Mouse (Mus musculus) cortical plate, adult 2 months (tissue): ENCODE measurements around the gene Cd40. TPM values are rescaled to one million over a fixed set of nuclear protein-coding genes. Genes with fewer than 3 reads are reported as not detected.
A peak's percentile ranks its signal among the peaks of the same experiment; 100 is the strongest.

Experiments
- H3K27ac ChIP-seq: fragments of 200-500 bp; 2 replicates; pipeline ENCODE4 v1.5.1; 2012; ENCODE audit warnings: low read length, control low read depth, inconsistent platforms; ENCODE audit not compliant: insufficient read depth
- H3K4me1 ChIP-seq: fragments of 200-500 bp; 2 replicates; pipeline ENCODE4 v1.6.1; 2011; ENCODE audit warnings: low read length; ENCODE audit not compliant: control insufficient read depth, insufficient read depth
- H3K4me3 ChIP-seq: fragments of 200-500 bp; 2 replicates; pipeline ENCODE4 v1.5.1; 2011; ENCODE audit warnings: mild to moderate bottlenecking, low read length, control low read depth; ENCODE audit not compliant: insufficient read depth
- CTCF ChIP-seq: fragments of 200-500 bp; IDR thresholded peaks from 2 replicates; pipeline ENCODE4 v1.5.1; 2011; ENCODE audit warnings: mild to moderate bottlenecking, control low read depth, low read length; ENCODE audit not compliant: insufficient read depth; ENCODE audit errors: extremely low read depth
- POLR2A ChIP-seq: fragments of 200-500 bp; IDR thresholded peaks from 2 replicates; pipeline ENCODE4 v1.6.1; 2011; ENCODE audit warnings: mild to moderate bottlenecking, low read length, control low read depth; ENCODE audit not compliant: insufficient read depth; ENCODE audit errors: extremely low read depth
- polyA plus RNA-seq: library from polyadenylated mRNA; depleted of rRNA; stranded (reverse); fragments of >200 nt; gene quantifications from 2 replicates; pipeline ENCODE4 v1.2.3, GENCODE M21; 2012; rRNA removed

The Cd40 gene
- 2.0 TPM in 2 replicates for polyA plus RNA-seq

GRCm38 (mm10) chr2:165054888-165055852, at the start of gene Cd40:
Cd40 (plus strand) TSS chr2:165055627.
- Histone ChIP-seq H3K4me1 (no peaks in the 10 kb centered on the region), H3K4me3 (no peak within 1 kb of the TSS), H3K27ac (no peak within 1 kb of the TSS)
- TF ChIP-seq POLR2A, result no peak
- no peak for TF ChIP-seq CTCF

GRCm38 (mm10) chr2:165006813-165007212, 48.6 kb upstream of the Cd40 start:
- H3K4me3 ChIP-seq, result no peak overlapping the region
- H3K4me1 ChIP-seq, result no peaks in the 10 kb centered on the region
- H3K27ac ChIP-seq, result no peak overlapping the region
- TF ChIP-seq CTCF (no peak), POLR2A (no peak)

GRCm38 (mm10) chr2:165007986-165008385, 47.4 kb upstream of the Cd40 start:
- H3K4me3 ChIP-seq, result no peak overlapping the region
- H3K27ac ChIP-seq, result no peak overlapping the region
- no peaks in the 10 kb centered on the region for H3K4me1 ChIP-seq
- TF ChIP-seq POLR2A (no peak), CTCF (no peak)

- Histone ChIP-seq H3K4me1 (no peaks in the 10 kb centered on the region), H3K27ac (no peak overlapping the region), H3K4me3 (no peak overlapping the region)
- TF ChIP-seq CTCF, result no peak
- no peak for TF ChIP-seq POLR2A
These were observed 46.3 kb upstream of the Cd40 start for GRCm38 (mm10) chr2:165009161-165009560.

- no peaks in the 10 kb centered on the region for H3K4me1 ChIP-seq
- H3K27ac ChIP-seq, result no peak overlapping the region
- H3K4me3 ChIP-seq, result no peak overlapping the region
- TF ChIP-seq CTCF (no peak), POLR2A (no peak)
These were observed 45.8 kb upstream of the Cd40 start for GRCm38 (mm10) chr2:165009581-165009980.

GRCm38 (mm10) chr2:165010351-165010750, 45.1 kb upstream of the Cd40 start:
- H3K4me1 ChIP-seq, result no peaks in the 10 kb centered on the region
- no peak overlapping the region for H3K27ac ChIP-seq
- H3K4me3 ChIP-seq, result no peak overlapping the region
- no peak for TF ChIP-seq POLR2A
- no peak for TF ChIP-seq CTCF

DNA sequence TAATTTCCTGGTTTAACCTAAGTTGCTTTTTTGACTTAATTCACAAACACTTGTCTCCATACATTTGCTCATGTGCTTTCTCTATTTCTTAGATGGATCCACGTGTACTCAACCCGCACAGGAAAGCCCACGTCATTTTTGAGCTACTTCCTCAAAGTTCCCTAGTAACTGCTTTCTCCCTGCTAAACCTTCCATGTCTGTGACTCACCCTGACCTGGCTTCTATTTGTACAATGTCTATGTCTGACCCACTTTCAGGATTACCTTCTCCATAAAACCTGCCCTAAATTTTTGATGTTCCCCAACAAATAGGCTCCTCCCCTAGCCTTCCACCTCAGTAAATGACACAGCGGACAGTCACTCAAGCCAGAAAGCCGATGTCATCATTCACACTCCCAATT, 40.5 kb upstream of the Cd40 start:
- Histone ChIP-seq H3K4me3 (no peak overlapping the region), H3K27ac (no peak overlapping the region), H3K4me1 (no peaks in the 10 kb centered on the region; the same call in 1 of the 2 replicates)
- TF ChIP-seq POLR2A (no peak), CTCF (no peak)

- TF ChIP-seq CTCF (no peak), POLR2A (no peak)
- Histone ChIP-seq H3K27ac (no peak overlapping the region), H3K4me3 (no peak overlapping the region), H3K4me1 (no peaks in the 10 kb centered on the region; the same call in 1 of the 2 replicates)
These were observed 34.9 kb upstream of the Cd40 start for GRCm38 (mm10) chr2:165020490-165020889.

DNA sequence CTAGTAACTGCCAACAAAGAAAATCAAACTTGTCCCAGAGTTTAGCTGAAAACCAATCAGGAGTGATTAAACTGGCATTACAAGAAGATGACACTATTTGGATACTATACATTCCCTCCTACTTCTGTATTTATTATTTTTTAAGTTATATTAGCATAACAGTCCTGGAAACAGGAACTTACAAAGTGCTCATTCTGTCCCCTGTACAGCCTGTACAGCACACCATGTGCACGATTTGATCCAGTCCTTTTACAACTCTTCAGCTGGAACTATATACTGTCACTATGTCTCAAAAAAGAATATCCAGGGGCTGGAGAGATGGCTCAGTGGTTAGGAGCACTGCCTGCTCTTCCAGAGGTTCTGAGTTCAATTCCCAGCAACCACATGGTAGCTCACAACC, 28.3 kb upstream of the Cd40 start:
- Histone ChIP-seq H3K27ac (no peak overlapping the region), H3K4me1 (peaks cover 3% of the 10 kb centered on the region; the same call in 1 of the 2 replicates), H3K4me3 (no peak overlapping the region)
- TF ChIP-seq CTCF (no peak), POLR2A (no peak)

DNA sequence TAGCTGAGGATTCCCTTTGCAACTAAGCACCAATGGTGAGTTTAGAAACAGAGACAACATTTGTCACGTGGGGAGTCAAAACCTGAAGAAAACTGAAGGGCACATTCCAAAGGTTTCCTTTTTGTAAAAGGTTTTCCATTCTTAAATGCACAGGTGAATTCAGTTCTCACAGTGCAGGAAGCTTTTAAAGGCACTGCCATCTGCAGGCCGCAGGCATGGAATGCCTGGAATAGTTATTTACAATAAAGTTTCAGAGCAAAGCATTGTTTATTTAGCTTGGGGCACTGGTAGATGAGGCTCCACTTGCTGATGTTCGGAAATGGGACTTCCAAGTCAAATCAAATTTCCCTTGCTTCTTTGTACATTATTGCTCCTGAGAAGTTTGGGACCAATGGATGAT, 22.9 kb upstream of the Cd40 start:
- Histone ChIP-seq H3K27ac (no peak overlapping the region), H3K4me3 (no peak overlapping the region; the same call in 1 of the 2 replicates), H3K4me1 (peaks cover 4% of the 10 kb centered on the region; the same call in 1 of the 2 replicates)
- TF ChIP-seq POLR2A (no peak), CTCF (peak; percentile 39; the same call in 1 of the 2 replicates)
